Mouse (Mus musculus): ENCODE data around the gene Ramp2.

Gene Ramp2

DNA sequence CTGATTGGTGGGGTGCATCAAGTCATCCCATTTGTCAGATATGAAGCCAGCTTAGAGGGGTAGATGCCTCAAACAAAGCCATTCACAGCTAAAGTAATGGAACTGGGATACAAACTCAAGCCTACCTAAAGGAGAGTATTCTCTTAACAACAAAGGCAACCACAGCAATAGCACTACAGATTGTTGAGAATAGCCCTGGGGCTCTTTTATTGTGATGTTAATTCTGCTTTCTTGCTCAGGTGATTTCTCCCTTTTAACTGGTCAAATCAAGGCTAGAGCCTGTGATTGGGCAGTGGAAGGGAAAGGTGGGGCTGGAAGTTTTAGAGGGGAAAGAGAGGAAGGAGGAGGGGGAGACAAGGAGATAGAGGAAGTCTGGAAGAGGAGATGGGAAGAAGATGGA lies 11.7 kb upstream of the Ramp2 start:
- no peak for DNase-seq (ENCODE audit: extremely low spot score, low read depth, low spot score)

DNA sequence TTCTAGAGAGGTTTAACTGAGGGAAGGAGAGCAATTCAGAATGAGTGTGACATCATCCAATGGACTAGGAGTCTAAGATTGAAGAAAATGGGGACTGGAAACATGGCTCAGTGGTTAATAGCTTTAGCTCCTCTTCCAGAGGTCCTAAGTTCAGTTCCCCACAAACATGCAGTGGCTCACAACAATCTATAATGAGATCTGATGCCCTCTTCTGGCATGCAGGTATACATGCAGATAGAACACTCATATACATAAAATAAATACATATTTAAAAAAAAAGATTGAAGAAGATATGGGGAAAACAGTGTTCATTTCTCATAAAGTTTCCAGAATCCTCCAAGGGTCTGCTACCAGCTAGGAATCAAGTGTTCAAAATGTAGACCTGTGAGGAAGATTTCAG lies 10.4 kb upstream of the Ramp2 start:
- no peak for DNase-seq (ENCODE audit: extremely low spot score, low read depth, low spot score)

DNA sequence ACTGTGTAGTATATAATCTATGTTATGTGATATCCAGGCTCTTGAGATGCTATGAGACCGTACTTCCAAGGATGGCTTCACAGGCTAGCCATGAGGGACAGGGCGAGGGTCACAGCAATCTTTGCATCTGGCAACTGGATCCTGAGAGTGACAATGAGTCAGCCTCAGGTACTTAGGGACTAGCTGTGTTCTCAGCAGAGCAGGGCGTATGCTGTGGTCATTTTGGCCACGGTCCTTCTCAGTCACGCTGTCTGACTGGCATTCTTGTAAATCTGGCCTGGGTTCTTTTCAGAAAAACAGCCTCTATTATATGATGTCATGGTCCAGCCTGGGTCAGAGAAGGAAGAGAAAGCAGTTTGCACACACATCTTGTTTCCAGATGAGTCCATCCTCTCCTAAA lies 9.0 kb upstream of the Ramp2 start:
- DNase-seq (ENCODE audit: extremely low spot score, low read depth, low spot score) = no peak

DNA sequence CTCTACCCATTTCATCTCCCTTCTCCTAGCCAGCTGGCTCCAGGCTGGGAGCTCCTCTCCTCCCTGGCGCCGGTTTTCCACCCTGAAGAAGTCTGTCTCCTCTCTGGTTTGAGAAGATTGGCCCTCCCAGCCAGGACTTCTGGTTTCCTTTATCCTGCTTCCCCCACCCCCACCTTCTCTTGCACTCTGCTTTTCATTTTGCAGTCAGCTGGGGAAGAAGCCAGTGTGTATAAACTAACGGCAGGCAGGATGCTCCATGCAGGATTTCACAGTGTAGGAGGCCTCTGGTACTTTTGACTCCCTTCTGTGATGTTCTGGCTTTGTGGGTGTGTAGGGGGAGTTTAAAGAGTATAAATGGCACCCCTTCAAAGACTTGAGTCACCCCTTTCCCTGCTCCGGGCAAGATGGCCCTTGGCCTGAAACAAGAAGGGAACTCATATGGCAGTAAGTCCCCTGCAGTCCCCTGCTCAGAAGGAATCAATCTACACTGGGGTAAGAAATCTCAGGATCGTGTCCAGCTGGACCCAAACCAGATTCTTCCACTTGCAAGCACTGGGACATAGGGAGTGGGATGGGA lies 7.7 kb upstream of the Ramp2 start:
- DNase-seq (ENCODE audit: extremely low spot score, low read depth, low spot score) = no peak

DNA sequence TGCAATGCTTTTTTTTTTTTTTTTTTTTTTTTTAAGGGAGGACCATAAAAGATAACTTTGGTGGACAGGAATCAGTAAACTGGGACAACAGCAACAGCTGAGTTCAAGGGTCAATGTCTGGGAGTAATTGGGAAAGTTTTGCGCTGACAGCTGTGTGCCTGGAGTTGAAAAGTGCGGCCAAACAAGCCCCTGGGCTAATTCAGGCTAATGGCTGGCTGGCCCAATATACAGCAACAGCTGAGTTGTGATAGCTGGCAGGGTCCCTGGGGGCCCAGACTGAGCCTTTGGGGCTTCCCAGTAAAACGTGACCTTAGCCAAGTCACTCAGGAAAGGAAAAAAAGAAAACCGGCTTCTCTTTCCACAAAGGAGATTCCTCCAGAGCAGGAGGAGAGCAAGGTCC lies 757 bp upstream of the Ramp2 start:
- DNase-seq (ENCODE audit: extremely low spot score, low read depth, low spot score) = no peak

DNA sequence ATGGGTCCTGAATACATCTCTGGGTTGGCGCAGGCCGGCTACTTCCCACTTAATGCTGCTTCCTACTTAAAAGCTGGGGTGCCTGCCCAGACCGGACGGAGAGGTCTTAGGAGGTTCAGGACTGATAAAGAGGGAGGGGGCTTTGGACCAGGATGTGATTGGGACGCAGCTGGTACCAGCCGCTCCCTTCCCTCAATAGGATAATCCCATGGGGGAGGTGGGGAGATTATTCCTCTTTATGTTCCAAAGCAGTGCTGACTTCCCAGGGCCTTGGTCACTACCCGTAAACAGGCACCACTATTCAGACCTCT lies 829 bp downstream of the Ramp2 start:
- no peak for DNase-seq (ENCODE audit: extremely low spot score, low read depth, low spot score)

DNA sequence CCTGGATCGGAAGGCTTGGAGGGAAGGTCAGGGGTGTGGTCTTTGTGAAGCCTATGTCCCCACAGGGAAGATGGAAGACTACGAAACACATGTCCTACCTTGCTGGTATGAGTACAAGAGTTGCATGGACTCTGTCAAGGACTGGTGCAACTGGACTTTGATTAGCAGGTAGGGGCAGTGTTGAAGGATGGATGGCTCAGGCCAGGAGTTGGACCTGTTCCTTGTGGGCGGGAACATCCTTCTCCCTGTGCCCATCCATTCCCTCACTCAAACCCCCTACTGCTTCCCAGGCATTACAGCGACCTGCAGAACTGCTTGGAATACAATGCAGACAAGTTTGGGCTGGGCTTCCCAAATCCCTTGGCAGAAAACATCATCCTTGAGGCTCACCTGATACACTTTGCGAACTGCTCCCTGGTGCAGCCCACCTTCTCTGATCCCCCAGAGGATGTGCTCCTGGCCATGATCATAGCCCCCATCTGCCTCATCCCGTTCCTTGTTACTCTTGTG lies 1.7 kb downstream of the Ramp2 start:
- DNase-seq (ENCODE audit: extremely low spot score, low read depth, low spot score) = no peak

DNA sequence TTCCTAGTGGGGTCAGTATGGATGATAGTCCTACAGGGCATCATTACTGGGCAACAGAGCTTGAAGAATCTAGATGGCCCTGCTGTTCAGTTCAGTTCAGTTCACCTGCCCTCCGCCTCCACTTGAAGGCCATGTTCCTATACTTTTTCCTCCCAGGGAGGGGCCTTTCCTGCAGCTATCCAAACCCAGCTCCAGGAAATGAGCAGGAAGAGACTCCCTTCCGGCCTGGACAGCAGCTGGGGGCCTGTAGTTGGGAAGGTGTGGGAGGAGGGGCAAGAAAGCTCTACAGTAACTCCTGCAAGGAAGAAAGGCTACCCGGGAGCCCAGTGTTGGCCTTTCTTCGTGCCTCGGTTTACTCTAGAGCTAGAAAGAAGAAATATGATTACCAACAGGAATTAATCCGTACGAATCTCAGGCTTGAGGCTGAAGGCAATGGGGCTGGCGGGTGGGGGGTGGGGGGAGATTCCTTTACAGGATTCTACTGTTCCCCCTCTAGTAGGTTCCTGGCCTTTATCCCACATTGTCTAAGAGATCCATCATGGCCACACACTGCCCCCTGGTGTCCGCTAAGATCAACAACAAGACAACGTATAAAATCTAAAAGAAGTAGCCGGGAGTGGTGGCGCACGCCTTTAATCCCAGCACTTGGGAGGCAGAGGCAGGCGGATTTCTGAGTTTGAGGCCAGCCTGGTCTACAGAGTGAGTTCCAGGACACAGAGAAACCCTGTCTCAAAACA lies 2.6 kb downstream of the Ramp2 start:
- no peak for DNase-seq (ENCODE audit: extremely low spot score, low read depth, low spot score)

DNA sequence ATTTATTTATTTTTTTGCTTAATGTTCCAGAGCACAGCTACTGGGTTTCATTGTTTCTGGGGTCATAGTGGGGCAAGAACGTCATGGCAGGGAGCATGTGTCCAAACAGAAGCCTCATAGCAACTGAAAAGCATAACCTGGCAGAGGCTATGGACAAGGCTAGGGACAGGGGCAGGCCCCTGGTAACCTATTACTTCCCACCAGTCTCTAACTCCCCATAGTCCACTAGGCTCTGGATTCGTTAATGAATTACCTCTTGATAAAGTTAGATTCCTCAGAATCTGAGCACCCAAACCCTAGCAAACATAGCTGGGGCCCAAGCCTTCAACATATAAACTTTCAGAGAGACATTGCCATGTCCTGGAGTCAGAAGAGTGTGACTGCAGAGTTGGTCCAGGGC lies 5.2 kb downstream of the Ramp2 start:
- no peak for DNase-seq (ENCODE audit: extremely low spot score, low read depth, low spot score)

DNA sequence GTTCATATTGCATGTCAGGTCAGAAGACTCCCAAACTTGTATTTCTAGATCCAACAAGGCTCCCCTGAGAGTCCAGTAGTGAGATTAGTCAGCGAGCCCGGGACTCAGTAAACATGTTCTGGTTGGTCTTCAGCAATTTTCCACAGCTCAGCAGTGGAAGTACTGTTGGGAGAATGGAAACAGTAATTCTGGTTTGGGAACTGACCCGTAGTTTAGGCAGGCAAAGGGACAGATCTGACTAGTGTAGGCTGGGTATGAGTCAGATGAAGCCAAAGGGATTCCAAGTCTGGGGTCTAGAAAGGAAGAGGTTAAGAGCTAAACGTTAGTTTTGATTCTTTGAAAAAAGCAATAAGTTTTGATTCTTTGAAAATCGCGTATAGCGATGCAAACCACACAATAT lies 7.1 kb downstream of the Ramp2 start:
- DNase-seq (ENCODE audit: extremely low spot score, low read depth, low spot score) = no peak

DNA sequence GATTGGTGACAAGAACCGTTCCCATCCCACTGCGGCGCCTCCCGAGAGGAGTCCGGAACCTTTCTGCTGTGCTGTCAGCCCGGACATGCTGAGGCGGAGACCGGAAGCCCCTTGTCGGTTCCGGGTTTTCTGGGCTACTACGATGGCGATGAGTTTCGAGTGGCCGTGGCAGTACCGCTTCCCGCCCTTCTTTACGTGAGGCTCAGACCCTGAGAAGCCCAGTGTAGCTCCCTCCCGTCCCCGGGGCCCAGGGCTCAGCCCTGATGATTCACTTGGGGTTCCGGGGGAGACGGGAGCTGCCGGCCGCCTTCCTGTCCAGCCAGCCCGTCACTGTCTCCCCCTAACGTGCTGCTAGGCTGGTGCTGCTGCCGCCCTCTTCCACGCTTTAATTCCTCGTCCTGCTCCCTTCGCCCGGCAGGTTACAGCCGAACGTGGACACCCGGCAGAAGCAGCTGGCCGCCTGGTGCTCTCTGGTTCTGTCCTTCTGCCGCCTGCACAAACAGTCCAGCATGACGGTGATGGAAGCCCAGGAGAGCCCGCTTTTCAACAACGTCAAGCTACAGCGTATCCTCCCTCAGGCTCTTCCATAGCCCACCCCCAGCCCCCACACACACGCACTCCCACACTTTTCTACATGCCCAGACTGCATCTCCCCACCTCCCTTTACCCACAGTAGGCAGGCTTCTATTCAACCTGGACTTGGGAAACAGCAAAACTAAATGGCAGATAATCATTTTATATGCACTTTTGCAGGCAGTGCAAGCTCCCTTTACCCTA lies 8.0 kb downstream of the Ramp2 start, which contains the start of gene Vps25:
Gene Vps25, plus strand, starts transcription at position 95 of the 777 bp plus-strand sequence.
- DNase-seq (ENCODE audit: extremely low spot score, low read depth, low spot score) = no peak

DNA sequence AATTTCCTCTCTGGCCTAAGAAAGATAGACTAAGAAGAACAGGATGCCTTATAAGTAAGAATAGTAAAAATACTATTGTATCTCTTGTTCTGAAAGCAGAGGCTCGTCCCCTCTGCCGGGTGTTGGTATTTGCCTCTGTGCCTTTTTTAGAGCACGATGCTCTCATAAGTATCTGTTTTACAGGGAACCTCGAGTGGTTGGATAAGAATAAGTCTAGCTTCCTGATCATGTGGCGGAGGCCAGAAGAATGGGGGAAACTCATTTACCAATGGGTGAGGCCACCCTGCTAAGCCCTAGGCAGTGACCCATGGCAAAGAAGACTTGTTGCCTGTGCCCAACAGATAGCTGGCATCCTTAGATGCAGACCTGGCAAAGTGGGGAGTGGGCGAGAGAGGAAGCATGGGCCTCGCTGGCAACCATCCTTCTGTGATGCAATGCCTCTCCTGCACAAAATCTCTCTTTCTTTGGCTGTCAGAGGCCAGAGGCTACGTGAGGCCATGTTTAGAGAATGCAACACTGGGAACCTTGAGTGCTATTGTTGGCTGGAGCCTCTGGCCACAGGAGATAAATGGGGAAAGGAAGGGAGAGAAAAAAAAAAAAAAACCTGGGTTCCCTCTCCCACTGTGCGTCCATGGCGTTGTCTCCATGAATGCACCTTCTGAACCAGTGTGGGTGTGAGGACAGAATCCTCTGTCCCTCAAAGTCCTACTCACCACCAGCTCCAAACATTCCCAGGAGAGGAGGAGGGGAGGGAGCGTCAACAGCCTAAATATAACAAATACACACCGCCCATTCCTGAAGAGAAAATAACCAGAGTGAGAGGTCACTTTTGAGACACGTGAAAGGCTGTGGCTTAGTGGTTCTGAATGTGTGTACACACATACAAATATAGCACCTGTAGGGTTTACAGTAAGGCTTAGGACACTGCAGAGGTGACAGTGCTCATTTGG lies 10.3 kb downstream of the Ramp2 start:
- DNase-seq (ENCODE audit: extremely low spot score, low read depth, low spot score) = no peak

DNA sequence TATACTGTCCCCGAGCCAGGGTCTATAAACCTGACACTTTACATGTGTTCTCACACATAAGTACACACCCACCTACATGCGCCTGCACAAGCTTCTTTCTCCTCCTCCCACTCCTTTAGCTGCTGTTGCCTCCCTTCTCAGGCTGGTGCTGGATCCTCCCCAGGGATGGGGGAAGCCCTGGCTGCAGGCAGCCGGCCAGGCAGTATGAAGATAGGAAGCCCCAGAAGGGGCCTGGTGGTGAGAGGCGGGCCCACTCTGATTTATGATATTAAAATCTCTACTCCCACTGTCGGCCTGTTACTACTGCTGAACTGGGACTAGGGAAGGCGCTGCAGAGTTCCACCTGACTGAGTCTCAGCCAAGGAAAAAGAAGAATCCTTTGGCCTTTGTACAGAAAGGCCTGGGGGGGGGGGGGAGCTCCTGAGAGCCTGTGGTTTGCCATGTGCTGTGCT lies 13.5 kb downstream of the Ramp2 start:
- DNase-seq (ENCODE audit: extremely low spot score, low read depth, low spot score) = no peak

DNA sequence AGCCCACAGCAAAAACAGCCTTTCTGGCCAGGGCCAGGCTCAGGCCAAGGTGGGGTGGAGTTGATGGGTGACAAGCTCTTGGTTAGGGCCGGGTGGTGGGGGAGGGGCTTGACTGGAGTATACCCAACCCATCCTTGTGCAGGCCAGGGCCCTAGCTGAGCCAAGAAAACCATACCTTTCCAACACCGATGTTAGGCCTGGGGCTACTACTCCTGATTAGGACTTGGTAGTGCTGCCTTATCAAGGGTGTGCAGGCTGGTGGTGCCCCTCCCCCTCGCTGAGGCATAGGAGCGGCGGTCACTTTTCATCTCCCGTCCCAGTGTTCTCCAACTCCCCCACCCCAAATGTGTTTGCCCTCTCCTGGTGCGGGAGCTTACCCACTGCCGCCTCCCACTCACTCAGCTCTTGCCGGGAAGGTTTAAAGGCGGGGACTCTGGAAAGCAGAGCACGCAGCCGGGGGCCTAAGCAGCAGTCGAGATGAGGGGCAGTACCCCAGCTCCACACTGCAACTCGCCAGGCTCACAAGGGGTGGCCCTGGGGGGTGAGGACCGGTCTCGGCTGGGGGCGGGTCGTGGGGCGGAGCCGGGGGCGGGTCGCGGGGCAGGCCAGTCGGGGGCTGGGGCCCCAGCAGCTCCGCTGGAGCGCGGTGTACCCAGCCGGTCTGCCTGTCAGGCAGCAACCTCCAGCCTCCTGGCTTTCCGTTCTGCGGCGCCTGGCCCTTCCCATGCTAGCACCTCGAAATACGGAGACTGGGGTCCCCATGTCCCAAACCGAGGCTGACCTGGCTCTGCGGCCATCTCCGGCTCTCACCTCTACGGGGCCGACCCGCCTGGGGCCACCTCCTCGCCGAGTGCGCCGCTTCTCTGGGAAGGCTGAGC lies 14.4 kb downstream of the Ramp2 start, which contains the start of gene Wnk4:
Gene Wnk4, plus strand, starts transcription at position 620 of the 878 bp plus-strand sequence.
- no peak for DNase-seq (ENCODE audit: extremely low spot score, low read depth, low spot score)

DNA sequence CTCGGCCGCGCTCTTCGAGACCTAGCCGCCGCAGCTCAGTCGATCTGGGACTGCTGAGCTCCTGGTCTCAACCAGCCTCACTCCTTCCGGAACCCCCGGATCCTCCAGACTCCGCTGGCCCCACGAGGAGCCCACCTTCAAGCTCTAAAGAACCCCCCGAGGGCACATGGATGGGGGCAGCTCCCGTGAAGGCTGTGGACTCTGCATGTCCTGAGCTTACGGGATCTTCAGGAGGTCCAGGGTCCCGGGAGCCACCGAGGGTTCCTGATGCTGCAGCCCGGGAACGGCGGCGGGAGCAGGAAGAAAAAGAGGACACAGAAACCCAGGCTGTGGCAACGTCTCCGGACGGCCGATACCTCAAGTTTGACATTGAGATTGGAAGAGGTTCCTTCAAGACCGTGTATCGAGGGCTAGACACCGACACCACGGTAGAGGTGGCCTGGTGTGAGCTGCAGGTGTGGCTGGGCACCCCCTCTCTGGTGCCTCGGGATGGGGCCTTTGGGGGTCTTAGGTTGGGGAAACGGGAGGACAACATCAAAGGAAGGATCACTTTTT lies 15.1 kb downstream of the Ramp2 start:
- DNase-seq (ENCODE audit: extremely low spot score, low read depth, low spot score) = no peak

DNA sequence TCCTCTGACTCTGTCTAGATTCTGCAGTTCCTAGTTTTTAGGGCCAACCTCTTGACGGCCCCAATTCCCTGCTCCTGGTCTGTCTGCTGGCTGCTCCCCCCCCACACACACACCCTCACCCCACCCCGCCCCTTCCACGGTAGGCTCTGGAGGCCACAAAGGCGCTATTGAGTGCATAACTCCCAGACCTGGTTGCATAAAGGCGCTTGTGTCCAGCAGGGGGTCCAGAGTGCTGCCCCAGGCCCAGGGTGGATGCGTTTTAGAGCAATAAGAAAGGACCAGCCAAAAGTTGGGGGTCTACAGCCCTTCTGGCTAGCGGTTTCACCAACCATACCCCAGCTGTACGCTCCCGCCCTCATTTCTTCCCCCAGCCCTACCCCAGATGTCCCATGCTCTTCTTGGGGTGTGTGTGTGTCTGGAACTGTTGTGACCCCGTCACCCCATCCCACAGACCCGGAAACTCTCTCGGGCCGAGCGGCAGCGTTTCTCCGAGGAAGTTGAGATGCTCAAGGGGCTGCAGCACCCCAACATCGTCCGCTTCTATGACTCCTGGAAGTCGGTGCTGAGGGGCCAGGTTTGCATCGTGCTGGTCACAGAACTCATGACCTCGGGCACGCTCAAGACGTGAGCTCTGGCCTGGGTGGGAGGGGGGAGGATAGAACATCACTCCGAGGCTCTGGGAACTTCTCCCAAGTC lies 16.6 kb downstream of the Ramp2 start:
- no peak for DNase-seq (ENCODE audit: extremely low spot score, low read depth, low spot score)

DNA sequence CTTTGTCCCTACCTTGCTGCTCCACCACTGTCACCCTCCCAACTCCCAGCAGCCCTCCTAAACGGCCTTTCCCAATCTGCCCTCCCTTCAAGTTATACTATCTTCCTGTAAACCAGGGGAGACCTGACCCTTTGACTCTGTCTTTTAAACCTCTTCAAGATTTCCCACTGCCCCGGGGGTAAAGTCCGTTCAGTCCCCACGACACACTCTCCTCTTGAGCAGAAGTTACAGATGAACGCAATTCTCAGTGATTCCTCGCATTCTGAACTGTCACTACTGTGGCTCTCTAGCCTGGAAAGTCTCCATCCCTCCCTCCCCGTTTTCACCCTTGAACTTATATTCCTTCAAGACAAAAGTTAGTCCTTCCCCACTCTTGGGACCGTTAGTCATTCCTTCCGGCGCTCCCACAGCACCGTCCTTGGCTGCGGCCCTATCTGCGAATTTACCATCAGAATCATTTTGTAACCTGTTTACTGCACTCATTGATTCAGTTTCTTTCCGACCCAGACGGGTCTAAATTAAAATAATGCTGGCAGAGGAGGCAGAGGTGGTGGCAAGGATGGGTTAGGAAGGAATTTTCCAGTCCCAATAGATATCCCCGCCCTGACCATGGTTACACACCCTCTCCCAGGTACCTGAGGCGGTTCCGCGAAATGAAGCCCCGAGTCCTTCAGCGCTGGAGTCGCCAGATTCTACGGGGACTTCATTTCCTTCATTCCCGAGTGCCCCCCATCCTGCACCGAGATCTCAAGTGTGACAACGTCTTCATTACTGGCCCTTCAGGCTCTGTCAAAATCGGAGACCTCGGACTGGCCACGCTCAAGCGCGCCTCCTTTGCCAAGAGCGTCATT lies 17.5 kb downstream of the Ramp2 start:
- DNase-seq (ENCODE audit: extremely low spot score, low read depth, low spot score) = no peak

DNA sequence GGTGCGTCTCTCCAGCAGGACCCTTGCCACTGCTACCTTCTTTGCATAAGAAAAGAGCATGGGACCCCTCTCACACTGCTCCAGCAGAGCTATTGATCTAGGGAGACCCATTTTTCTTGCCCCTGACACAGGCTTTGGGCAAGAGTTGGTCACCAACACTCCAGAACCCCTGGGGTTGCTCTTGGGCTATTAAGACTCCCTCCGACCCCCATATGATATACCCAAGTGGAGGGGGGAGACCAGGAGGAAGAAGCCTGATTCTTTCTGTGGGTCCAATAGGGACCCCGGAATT lies 18.1 kb downstream of the Ramp2 start:
- DNase-seq (ENCODE audit: extremely low spot score, low read depth, low spot score) = no peak

Measured in hindlimb bud, embryonic 11.5 days (tissue).